Mouse (Mus musculus): ENCODE measurements around the gene Pappa. TPM values are rescaled to one million over a fixed set of nuclear protein-coding genes. Genes with fewer than 3 reads are reported as not detected.

Gene Pappa
- total and polyA plus RNA-seq, 3 experiments = not detected

GRCm38 (mm10) chr4:65163698-65164097 is 39.7 kb downstream of the Pappa start:
- Histone ChIP-seq H3K9ac (ENCODE audit: insufficient read depth, low read depth) (no peak overlapping the region), H3K27me3 (replicated peaks) (no peaks in the 10 kb centered on the region), H3K4me2 (ENCODE audit: insufficient read depth, low read depth, poor library complexity, severe bottlenecking) (no peak overlapping the region), H3K36me3 (replicated peaks in 1 of 2; ENCODE audit: control insufficient read depth in 1 of 2, insufficient read depth in 1 of 2, low read length in 1 of 2) (no peaks in the 10 kb centered on the region), H3K9me3 (replicated peaks; ENCODE audit: low read length) (peaks cover 49% of the 10 kb centered on the region), H3K79me2 (replicated peaks; ENCODE audit: control insufficient read depth, extremely low read depth, insufficient read depth, poor library complexity, severe bottlenecking) (no peaks in the 10 kb centered on the region; the same call in 1 of the 2 replicates), H3K4me3 (replicated peaks in 1 of 3; ENCODE audit: low read depth in 2 of 3, low read length in 2 of 3, poor library complexity in 1 of 3) (no peak overlapping the region), H3K27ac (ENCODE audit: insufficient read depth, low read depth) (no peak overlapping the region), H3K4me1 (ENCODE audit: control insufficient read depth in 1 of 2, insufficient read depth in 2 of 2) (no peaks in the 10 kb centered on the region)
- dilution Hi-C loops (cut with MboI; ENCODE audit: extremely low pct_ligation_motif_present, extremely low pct_unique_long_range_greater_than_20kb, low sequenced_read_pairs) = no loop called here
- TF ChIP-seq MAX (IDR thresholded peaks at IDR 0.05; ENCODE audit: low read length) = no peak
- no peak for TF ChIP-seq ZC3H11A (IDR thresholded peaks at IDR 0.05; ENCODE audit: low read depth, low read length)
- no peak for TF ChIP-seq GABPA (IDR thresholded peaks at IDR 0.05; ENCODE audit: insufficient replicate concordance, low read depth, low read length)
- TF ChIP-seq RAD21 (IDR thresholded peaks at IDR 0.05; ENCODE audit: low read depth, low read length) = no peak
- no peak for TF ChIP-seq EP300 (IDR thresholded peaks at IDR 0.05; ENCODE audit: low read length)
- no peak for TF ChIP-seq UBTF (IDR thresholded peaks at IDR 0.05; ENCODE audit: low read depth, low read length)
- TF ChIP-seq E2F4 (IDR thresholded peaks at IDR 0.05; ENCODE audit: insufficient replicate concordance, low read depth, low read length) = no peak
- no peak for TF ChIP-seq HCFC1 (IDR thresholded peaks at IDR 0.05; ENCODE audit: low read depth, low read length)
- no peak for TF ChIP-seq TCF12 (IDR thresholded peaks at IDR 0.05; ENCODE audit: low read depth, low read length)
- TF ChIP-seq RCOR1 (conservative IDR thresholded peaks at IDR 0.05; ENCODE audit: low read depth, low read length) = no peak
- TF ChIP-seq JUND (conservative IDR thresholded peaks at IDR 0.05; ENCODE audit: low read depth, low read length) = no peak
- TF ChIP-seq BHLHE40 (IDR thresholded peaks at IDR 0.05; ENCODE audit: low read depth, low read length) = no peak
- no peak for TF ChIP-seq SMC3 (IDR thresholded peaks at IDR 0.05; ENCODE audit: low read depth, low read length)
- no peak for TF ChIP-seq KAT2A (IDR thresholded peaks at IDR 0.05; ENCODE audit: insufficient replicate concordance, low read length)
- in situ Hi-C loops (cut with MboI; ENCODE audit: low pct_ligation_motif_present, low pct_unique_long_range_greater_than_20kb, low sequenced_read_pairs) = no loop called here
- DNase-seq (ENCODE audit: extremely low read depth) = no peak

GRCm38 (mm10) chr4:65166288-65166835 is 42.4 kb downstream of the Pappa start:
- H3K4me3 ChIP-seq (replicated peaks in 1 of 3; ENCODE audit: low read depth in 2 of 3, low read length in 2 of 3, poor library complexity in 1 of 3) = no peak overlapping the region
- no peaks in the 10 kb centered on the region for H3K36me3 ChIP-seq (replicated peaks in 1 of 2; ENCODE audit: control insufficient read depth in 1 of 2, insufficient read depth in 1 of 2, low read length in 1 of 2)
- no peak for DNase-seq (ENCODE audit: extremely low read depth)
- H3K27ac ChIP-seq (ENCODE audit: insufficient read depth, low read depth) = no peak overlapping the region
- no peak overlapping the region for H3K9ac ChIP-seq (ENCODE audit: insufficient read depth, low read depth)
- no peaks in the 10 kb centered on the region for H3K27me3 ChIP-seq (replicated peaks)
- peaks cover 46% of the 10 kb centered on the region for H3K9me3 ChIP-seq (replicated peaks; ENCODE audit: low read length)
- TF ChIP-seq ZKSCAN1 (IDR thresholded peaks at IDR 0.05; ENCODE audit: borderline replicate concordance, low read depth, low read length) (no peak), KAT2A (IDR thresholded peaks at IDR 0.05; ENCODE audit: insufficient replicate concordance, low read length) (no peak), UBTF (IDR thresholded peaks at IDR 0.05; ENCODE audit: low read depth, low read length) (no peak), USF2 (conservative IDR thresholded peaks at IDR 0.05; ENCODE audit: low read depth, low read length) (no peak), ETS1 (conservative IDR thresholded peaks at IDR 0.05; ENCODE audit: low read depth, low read length) (no peak), POLR2AphosphoS2 (IDR thresholded peaks at IDR 0.05; ENCODE audit: low read depth, low read length) (no peak), ZC3H11A (IDR thresholded peaks at IDR 0.05; ENCODE audit: low read depth, low read length) (no peak), RAD21 (IDR thresholded peaks at IDR 0.05; ENCODE audit: low read depth, low read length) (no peak), E2F4 (IDR thresholded peaks at IDR 0.05; ENCODE audit: insufficient replicate concordance, low read depth, low read length) (no peak), MAZ (IDR thresholded peaks at IDR 0.05; ENCODE audit: low read depth, low read length) (no peak), MXI1 (IDR thresholded peaks at IDR 0.05; ENCODE audit: low read depth, low read length) (no peak)
- no peaks in the 10 kb centered on the region for H3K4me1 ChIP-seq (ENCODE audit: control insufficient read depth in 1 of 2, insufficient read depth in 2 of 2)
- H3K4me2 ChIP-seq (ENCODE audit: insufficient read depth, low read depth, poor library complexity, severe bottlenecking) = no peak overlapping the region
- dilution Hi-C loops (cut with MboI; ENCODE audit: extremely low pct_ligation_motif_present, extremely low pct_unique_long_range_greater_than_20kb, low sequenced_read_pairs) = no loop called here
- H3K79me2 ChIP-seq (replicated peaks; ENCODE audit: control insufficient read depth, extremely low read depth, insufficient read depth, poor library complexity, severe bottlenecking) = no peaks in the 10 kb centered on the region
- in situ Hi-C loops (cut with MboI; ENCODE audit: low pct_ligation_motif_present, low pct_unique_long_range_greater_than_20kb, low sequenced_read_pairs) = no loop called here
